Mouse (Mus musculus) MEL (cell line): ENCODE data around the gene Aknad1. TPM values are rescaled to one million over a fixed set of nuclear protein-coding genes. Genes with fewer than 3 reads are reported as not detected.
A peak's percentile ranks its signal among the peaks of the same experiment; 100 is the strongest.

ENCODE experiments used
- DNase-seq: peaks from one replicate; pipeline ENCODE4 v3.0.0; 2011; ENCODE audit warnings: low read depth, low spot score
- H3K27ac ChIP-seq: 2 replicates; pipeline ENCODE4 v1.5.1; 2012; ENCODE audit warnings: low read depth, mild to moderate bottlenecking, control low read depth, low read length, moderate library complexity; ENCODE audit not compliant: control insufficient read depth
- H3K27me3 ChIP-seq, 2 experiments: fragments of 150-350 bp in 1 of 2; sonication (generic) in 1 of 2; 2 replicates each; pipeline ENCODE4 v1.6.1; 2012; ENCODE audit warnings: low read length in 2 of 2, mild to moderate bottlenecking in 2 of 2, improper control_type of control experiment in 1 of 2, moderate library complexity in 1 of 2; ENCODE audit not compliant: insufficient read depth in 2 of 2, control insufficient read depth in 1 of 2
- H3K36me3 ChIP-seq, 2 experiments: 2 replicates each; pipeline ENCODE4 v1.6.1; 2012 to 2014; ENCODE audit warnings: low read length in 2 of 2, improper control_type of control experiment in 1 of 2, inconsistent platforms in 1 of 2, mild to moderate bottlenecking in 1 of 2; ENCODE audit not compliant: insufficient read depth in 2 of 2, control insufficient read depth in 1 of 2
- H3K4me1 ChIP-seq, 2 experiments: fragments of 150-350 bp in 1 of 2; sonication (generic) in 1 of 2; 2 replicates each; pipeline ENCODE4 v1.6.1; 2012; ENCODE audit warnings: low read length in 2 of 2, improper control_type of control experiment in 1 of 2, mild to moderate bottlenecking in 1 of 2; ENCODE audit not compliant: insufficient read depth in 2 of 2, control insufficient read depth in 1 of 2
- H3K4me3 ChIP-seq, 2 experiments: fragments of 150-350 bp in 1 of 2; sonication (generic) in 1 of 2; 2 replicates each; pipeline ENCODE4 v1.5.1; 2012; ENCODE audit warnings: low read depth in 2 of 2, low read length in 2 of 2, mild to moderate bottlenecking in 2 of 2, moderate library complexity in 2 of 2, control low read depth in 1 of 2, improper control_type of control experiment in 1 of 2; ENCODE audit not compliant: control insufficient read depth in 1 of 2, insufficient read depth in 1 of 2
- H3K79me2 ChIP-seq: 2 replicates; pipeline ENCODE4 v1.6.1; 2012; ENCODE audit warnings: mild to moderate bottlenecking, low read length, moderate library complexity; ENCODE audit not compliant: control insufficient read depth, poor library complexity, insufficient read depth
- H3K9ac ChIP-seq: 2 replicates; pipeline ENCODE4 v1.6.1; 2012; ENCODE audit warnings: low read depth, mild to moderate bottlenecking, control low read depth, low read length, moderate library complexity; ENCODE audit not compliant: control insufficient read depth, poor library complexity, severe bottlenecking
- H3K9me3 ChIP-seq: fragments of 150-350 bp; sonication (generic); replicated peaks from 2 replicates; pipeline ENCODE4 v1.6.1; 2012; ENCODE audit warnings: mild to moderate bottlenecking, low read length, improper control_type of control experiment, moderate library complexity; ENCODE audit not compliant: insufficient read depth
- GATA1 ChIP-seq: IDR thresholded peaks from 2 replicates; pipeline ENCODE4 v1.6.1; 2011; ENCODE audit warnings: low read depth, low read length, improper control_type of control experiment
- HCFC1 ChIP-seq: IDR thresholded peaks from 2 replicates; pipeline ENCODE4 v1.6.1; 2012; ENCODE audit warnings: low read depth, mild to moderate bottlenecking, inconsistent platforms, low read length, improper control_type of control experiment, moderate library complexity
- MAX ChIP-seq: IDR thresholded peaks from 2 replicates; pipeline ENCODE4 v1.6.1; 2011; ENCODE audit warnings: low read length, improper control_type of control experiment
- MEF2A ChIP-seq: IDR thresholded peaks from 2 replicates; pipeline ENCODE4 v1.6.1; 2014; ENCODE audit warnings: low read depth, mild to moderate bottlenecking, inconsistent platforms, low read length, improper control_type of control experiment; ENCODE audit not compliant: poor library complexity, insufficient replicate concordance, severe bottlenecking; ENCODE audit errors: extremely low read depth
- NRF1 ChIP-seq: IDR thresholded peaks from 2 replicates; pipeline ENCODE4 v1.6.1; 2014; ENCODE audit warnings: low read depth, mild to moderate bottlenecking, inconsistent platforms, low read length, improper control_type of control experiment, moderate library complexity; ENCODE audit not compliant: poor library complexity, insufficient read depth, severe bottlenecking
- POLR2A ChIP-seq, 2 experiments: IDR thresholded peaks; 2 replicates each; pipeline ENCODE4 v1.6.1; 2011 to 2012; ENCODE audit warnings: low read length in 2 of 2, mild to moderate bottlenecking in 2 of 2, control low read depth in 1 of 2, improper control_type of control experiment in 1 of 2, low read depth in 1 of 2, moderate library complexity in 1 of 2; ENCODE audit not compliant: control insufficient read depth in 1 of 2, insufficient read depth in 1 of 2, poor library complexity in 1 of 2
- POLR2AphosphoS2 ChIP-seq: IDR thresholded peaks from 2 replicates; pipeline ENCODE4 v1.6.1; 2011; ENCODE audit warnings: low read length, improper control_type of control experiment
- POLR2AphosphoS5 ChIP-seq: IDR thresholded peaks from 2 replicates; pipeline ENCODE4 v1.6.1; 2012; ENCODE audit warnings: low read depth, borderline replicate concordance, mild to moderate bottlenecking, inconsistent platforms, low read length, moderate library complexity, mixed read lengths
- TBP ChIP-seq: IDR thresholded peaks from 2 replicates; pipeline ENCODE4 v1.8.0; 2011; ENCODE audit warnings: low read depth, low read length, improper control_type of control experiment
- UBTF ChIP-seq: IDR thresholded peaks from 2 replicates; pipeline ENCODE4 v1.6.1; 2012; ENCODE audit warnings: low read depth, mild to moderate bottlenecking, inconsistent platforms, low read length, improper control_type of control experiment, moderate library complexity, borderline replicate concordance; ENCODE audit not compliant: insufficient read depth
- USF1 ChIP-seq: IDR thresholded peaks from 2 replicates; pipeline ENCODE4 v1.6.1; 2014; ENCODE audit warnings: low read depth, mild to moderate bottlenecking, inconsistent platforms, low read length, improper control_type of control experiment, moderate library complexity
- ZC3H11A ChIP-seq: IDR thresholded peaks from 2 replicates; pipeline ENCODE4 v1.6.1; 2012; ENCODE audit warnings: low read depth, mild to moderate bottlenecking, inconsistent platforms, low read length, improper control_type of control experiment
- polyA plus RNA-seq, 2 experiments: library from polyadenylated mRNA; stranded (reverse) in 1 of 2; unstranded in 1 of 2; fragments of >175 nt in 1 of 2; fragments of >200 nt in 1 of 2; gene quantifications; 2 replicates each; pipeline versions ENCODE4 v1.2.1 to v1.2.4; 2012; ENCODE audit warnings: low replicate concordance in 2 of 2, low read depth in 1 of 2; ENCODE audit not compliant: insufficient read length in 2 of 2, insufficient read depth in 1 of 2, missing spikeins in 1 of 2
- total RNA-seq: library from RNA; depleted of rRNA; stranded (reverse); fragments of 300-350 nt; gene quantifications from 2 replicates; pipeline ENCODE4 v1.2.3, GENCODE M21; 2012

Gene Aknad1
- total and polyA plus RNA-seq, 3 experiments = 0.06 TPM; not detected in 2

GRCm38 (mm10) chr3:108778761-108779540 is 39.5 kb downstream of the Aknad1 start:
- H3K79me2 ChIP-seq = no peaks in the 10 kb centered on the region
- TF ChIP-seq ZC3H11A (no peak), POLR2AphosphoS2 (no peak)
- H3K4me3 ChIP-seq = no peak overlapping the region
- no peak overlapping the region for H3K27ac ChIP-seq
- DNase-seq = no peak
- 0 out of 4 replicates have a peak, but pooled peaks cover 0 to 3% of the 10 kb centered on the region in 2 experiments for H3K4me1 ChIP-seq
- no peak overlapping the region for H3K9ac ChIP-seq
- H3K27me3 ChIP-seq = no peaks in the 10 kb centered on the region; a peak in 1 of 4 replicates
- H3K36me3 ChIP-seq = no peaks in the 10 kb centered on the region
- no peaks in the 10 kb centered on the region for H3K9me3 ChIP-seq

- DNase-seq = no peak
- TF ChIP-seq ZC3H11A (no peak), USF1 (0 out of 2 replicates have a peak, but pooled peaks have one; percentile 26), GATA1 (no peak), UBTF (no peak), POLR2A (IDR thresholded peaks at IDR 0.05; ENCODE audit: control insufficient read depth in 1 of 2, insufficient read depth in 1 of 2, low read depth in 1 of 2, low read length in 2 of 2, poor library complexity in 1 of 2) (no peak), POLR2AphosphoS2 (no peak)
- Histone ChIP-seq H3K4me1 (no peaks in the 10 kb centered on the region), H3K4me3 (no peak overlapping the region), H3K9me3 (no peaks in the 10 kb centered on the region), H3K79me2 (no peaks in the 10 kb centered on the region), H3K27me3 (no peaks in the 10 kb centered on the region; a peak in 1 of 4 replicates), H3K27ac (no peak overlapping the region), H3K9ac (no peak overlapping the region), H3K36me3 (no peaks in the 10 kb centered on the region)
Measured at GRCm38 (mm10) chr3:108781238-108781883, 41.9 kb downstream of the Aknad1 start.

- no peaks in the 10 kb centered on the region for H3K9me3 ChIP-seq
Measured at GRCm38 (mm10) chr3:108781884-108782270, 42.4 kb downstream of the Aknad1 start.

More at GRCm38 (mm10) chr3:108781884-108782270, 42.4 kb downstream of the Aknad1 start:
- no peak for DNase-seq
- H3K79me2 ChIP-seq = no peaks in the 10 kb centered on the region
- H3K4me3 ChIP-seq = no peak overlapping the region
- no peak overlapping the region for H3K27ac ChIP-seq
- no peaks in the 10 kb centered on the region for H3K27me3 ChIP-seq
- no peak overlapping the region for H3K9ac ChIP-seq
- no peaks in the 10 kb centered on the region for H3K4me1 ChIP-seq
- no peak for TF ChIP-seq POLR2AphosphoS5
- TF ChIP-seq TBP = no peak
- no peak for TF ChIP-seq MEF2A
- no peak for TF ChIP-seq NRF1
- TF ChIP-seq HCFC1 = no peak
- TF ChIP-seq MAX = no peak
- TF ChIP-seq, all 39 proteins: peak for 0
- no peaks in the 10 kb centered on the region for H3K36me3 ChIP-seq
